Mouse (Mus musculus): ENCODE measurements at regions not wholly inside any gene's neighbourhood (a gene's known extent, or its start where the extent isn't known, plus 50 kb on each side); places are given as distances from the start of the nearest gene placed in this dataset.

DNA sequence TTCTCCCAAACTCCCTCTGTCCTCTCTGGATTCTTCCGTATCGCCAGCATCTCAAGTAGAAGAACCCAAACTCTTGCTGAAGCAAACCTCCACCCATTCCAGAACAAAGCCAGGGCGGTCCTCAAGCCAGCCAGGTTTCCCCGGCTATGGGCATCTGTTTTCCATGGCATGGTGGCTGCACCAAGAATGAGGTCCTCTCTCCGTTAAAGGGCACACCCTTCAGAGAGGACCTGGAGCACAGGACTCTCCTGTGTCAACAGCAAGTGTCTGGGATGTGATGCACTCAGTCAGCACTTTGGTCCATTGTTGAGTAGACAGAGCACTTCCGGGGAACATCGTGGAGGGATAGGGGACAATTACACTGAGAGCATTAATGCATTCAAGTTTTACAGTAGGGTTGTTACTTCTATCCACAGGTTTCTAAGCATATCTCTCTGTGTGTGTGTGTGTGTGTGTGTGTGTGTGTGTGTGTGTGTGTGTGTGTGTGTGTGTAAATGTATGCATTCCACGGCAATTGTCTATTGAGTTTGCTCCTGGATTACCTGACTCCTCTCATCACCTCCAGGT is 56.6 kb upstream of the Cpsf6 start:
- Histone ChIP-seq H3K4me1 (replicated peaks; ENCODE audit: control insufficient read depth, insufficient read depth, low read length) (no peaks in the 10 kb centered on the region), H3K27ac (ENCODE audit: low read depth, low read length) (no peak overlapping the region), H3K27me3 (replicated peaks; ENCODE audit: control insufficient read depth, insufficient read depth, low read length) (0 out of 2 replicates have a peak, but pooled peaks cover 3% of the 10 kb centered on the region), H3K4me2 (replicated peaks; ENCODE audit: low read depth) (no peak overlapping the region), H3K9ac (ENCODE audit: low read depth, low read length) (no peak overlapping the region), H3K9me3 (ENCODE audit: control insufficient read depth) (no peaks in the 10 kb centered on the region), H3K36me3 (ENCODE audit: control insufficient read depth, insufficient read depth) (no peaks in the 10 kb centered on the region), H3K4me3 (ENCODE audit: low read depth, low read length) (no peak overlapping the region)
- no peak for ATAC-seq
- 62% methylated on average over 8 of the region's 8 CpGs for WGBS
- TF ChIP-seq CTCF (IDR thresholded peaks at IDR 0.05; ENCODE audit: low read depth) = no peak

DNA sequence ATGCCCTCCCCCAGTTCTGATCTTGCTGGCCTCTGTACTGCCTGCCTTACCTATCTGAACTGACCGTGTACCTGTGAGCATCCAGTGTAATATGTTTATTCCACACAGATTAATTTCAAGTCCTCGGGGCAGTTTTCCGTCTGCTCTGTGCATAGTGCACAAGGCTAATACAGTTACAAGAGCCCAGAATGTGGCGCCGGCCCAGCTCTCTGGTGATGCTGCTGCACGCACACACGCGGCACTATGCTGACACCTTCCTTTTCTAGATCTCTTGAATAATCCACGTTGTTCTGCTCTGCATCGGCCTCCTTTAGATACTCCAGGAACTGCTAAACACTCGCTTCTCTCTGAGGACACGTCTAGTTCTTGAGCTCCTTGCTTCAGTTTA is 55.9 kb upstream of the Cpsf6 start:
- Histone ChIP-seq H3K9ac (ENCODE audit: low read depth, low read length) (no peak overlapping the region), H3K4me1 (replicated peaks; ENCODE audit: control insufficient read depth, insufficient read depth, low read length) (no peaks in the 10 kb centered on the region), H3K27me3 (replicated peaks; ENCODE audit: control insufficient read depth, insufficient read depth, low read length) (0 out of 2 replicates have a peak, but pooled peaks cover 3% of the 10 kb centered on the region), H3K27ac (ENCODE audit: low read depth, low read length) (no peak overlapping the region), H3K4me3 (ENCODE audit: low read depth, low read length) (no peak overlapping the region), H3K36me3 (ENCODE audit: control insufficient read depth, insufficient read depth) (no peaks in the 10 kb centered on the region), H3K4me2 (replicated peaks; ENCODE audit: low read depth) (peak overlapping the region; percentile 58), H3K9me3 (ENCODE audit: control insufficient read depth) (no peaks in the 10 kb centered on the region)
- TF ChIP-seq CTCF (IDR thresholded peaks at IDR 0.05; ENCODE audit: low read depth) = no peak
- 46% methylated on average over 12 of the region's 12 CpGs for WGBS
- ATAC-seq = no peak

DNA sequence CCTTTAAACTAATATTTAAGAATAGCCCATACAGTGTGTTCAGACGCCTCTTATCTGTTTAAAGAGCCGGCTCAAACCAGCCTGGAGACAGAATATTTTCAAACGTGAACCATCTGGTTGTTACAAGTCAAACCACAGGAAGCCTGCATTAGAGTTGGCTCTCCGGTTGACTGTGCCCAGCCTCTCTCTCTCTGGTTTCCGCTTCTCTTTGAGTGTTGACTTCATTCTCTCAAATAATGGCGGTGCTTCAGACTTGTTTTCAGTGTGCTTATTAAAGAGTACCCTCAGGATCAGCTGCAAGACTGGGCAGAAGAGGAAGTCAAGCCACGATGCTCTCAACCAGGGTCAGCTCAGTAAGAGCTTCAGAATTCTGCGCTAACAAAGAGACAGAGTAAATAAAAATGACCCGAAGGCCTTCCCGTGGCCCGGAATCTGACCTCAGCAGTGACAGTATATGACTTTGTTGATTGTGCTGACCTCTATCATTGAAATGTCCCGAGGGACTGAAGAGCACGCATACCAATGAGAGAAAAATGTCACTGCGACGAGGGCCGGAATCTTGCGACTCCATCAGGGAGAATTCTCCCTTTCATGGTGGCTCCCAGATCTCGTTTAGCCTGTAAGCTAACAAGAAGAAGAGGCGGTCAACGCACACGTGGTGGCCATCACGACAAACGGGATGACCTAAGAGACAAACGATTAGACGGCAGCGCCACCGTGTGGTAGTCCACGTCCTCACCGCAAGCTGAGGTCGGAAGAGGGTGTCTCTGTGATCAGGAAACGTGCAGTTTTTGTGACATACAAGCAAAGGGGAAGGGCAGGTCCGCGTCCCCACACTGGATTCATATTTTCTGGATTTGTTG is 55.3 kb upstream of the Cpsf6 start:
- 10% methylated on average over 33 of the region's 33 CpGs for WGBS
- H3K9ac ChIP-seq (ENCODE audit: low read depth, low read length) = no peak overlapping the region
- no peaks in the 10 kb centered on the region for H3K36me3 ChIP-seq (ENCODE audit: control insufficient read depth, insufficient read depth)
- peak; percentile 69; the same call in 1 of the 2 replicates for ATAC-seq
- no peaks in the 10 kb centered on the region for H3K9me3 ChIP-seq (ENCODE audit: control insufficient read depth)
- no peak overlapping the region for H3K27ac ChIP-seq (ENCODE audit: low read depth, low read length)
- TF ChIP-seq CTCF (IDR thresholded peaks at IDR 0.05; ENCODE audit: low read depth) = peak; percentile 99
- H3K4me3 ChIP-seq (ENCODE audit: low read depth, low read length) = peak overlapping the region; percentile 13; the same call in 1 of the 2 replicates
- H3K27me3 ChIP-seq (replicated peaks; ENCODE audit: control insufficient read depth, insufficient read depth, low read length) = 0 out of 2 replicates have a peak, but pooled peaks cover 3% of the 10 kb centered on the region
- H3K4me2 ChIP-seq (replicated peaks; ENCODE audit: low read depth) = peak overlapping the region; percentile 58
- no peaks in the 10 kb centered on the region for H3K4me1 ChIP-seq (replicated peaks; ENCODE audit: control insufficient read depth, insufficient read depth, low read length)

DNA sequence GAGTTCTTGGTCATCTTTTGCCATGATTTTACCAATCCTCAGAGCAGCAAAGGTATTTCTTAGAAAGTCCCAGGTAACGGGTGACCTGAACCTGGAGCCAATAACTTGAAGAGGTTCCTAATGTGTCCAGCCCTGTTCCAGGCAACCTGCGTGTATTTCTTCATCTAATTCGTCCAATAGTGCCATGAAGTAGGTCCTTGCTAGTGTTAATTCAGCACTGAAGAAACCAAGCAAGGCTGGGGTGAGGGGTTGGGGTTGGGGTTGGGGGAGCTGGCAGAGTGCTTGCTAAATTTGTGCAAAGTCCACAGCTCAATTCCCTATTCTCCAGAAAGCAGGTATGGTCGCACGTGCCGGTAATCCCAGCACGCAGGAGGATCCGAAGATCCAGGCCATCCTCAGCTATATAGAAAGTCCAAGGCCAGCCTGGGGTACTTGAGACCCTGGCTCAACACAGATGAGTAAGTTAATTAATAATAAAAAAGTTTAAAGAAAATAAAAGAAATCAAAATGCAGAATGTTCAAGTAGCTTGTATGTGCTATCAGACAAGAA is 54.6 kb upstream of the Cpsf6 start:
- Histone ChIP-seq H3K27me3 (replicated peaks; ENCODE audit: control insufficient read depth, insufficient read depth, low read length) (0 out of 2 replicates have a peak, but pooled peaks cover 3% of the 10 kb centered on the region), H3K27ac (ENCODE audit: low read depth, low read length) (no peak overlapping the region), H3K9me3 (ENCODE audit: control insufficient read depth) (no peaks in the 10 kb centered on the region), H3K36me3 (ENCODE audit: control insufficient read depth, insufficient read depth) (no peaks in the 10 kb centered on the region), H3K4me2 (replicated peaks; ENCODE audit: low read depth) (no peak overlapping the region), H3K4me1 (replicated peaks; ENCODE audit: control insufficient read depth, insufficient read depth, low read length) (no peaks in the 10 kb centered on the region), H3K9ac (ENCODE audit: low read depth, low read length) (no peak overlapping the region), H3K4me3 (ENCODE audit: low read depth, low read length) (no peak overlapping the region)
- ATAC-seq = no peak
- 94% methylated on average over 8 of the region's 8 CpGs for WGBS
- TF ChIP-seq CTCF (IDR thresholded peaks at IDR 0.05; ENCODE audit: low read depth) = no peak

DNA sequence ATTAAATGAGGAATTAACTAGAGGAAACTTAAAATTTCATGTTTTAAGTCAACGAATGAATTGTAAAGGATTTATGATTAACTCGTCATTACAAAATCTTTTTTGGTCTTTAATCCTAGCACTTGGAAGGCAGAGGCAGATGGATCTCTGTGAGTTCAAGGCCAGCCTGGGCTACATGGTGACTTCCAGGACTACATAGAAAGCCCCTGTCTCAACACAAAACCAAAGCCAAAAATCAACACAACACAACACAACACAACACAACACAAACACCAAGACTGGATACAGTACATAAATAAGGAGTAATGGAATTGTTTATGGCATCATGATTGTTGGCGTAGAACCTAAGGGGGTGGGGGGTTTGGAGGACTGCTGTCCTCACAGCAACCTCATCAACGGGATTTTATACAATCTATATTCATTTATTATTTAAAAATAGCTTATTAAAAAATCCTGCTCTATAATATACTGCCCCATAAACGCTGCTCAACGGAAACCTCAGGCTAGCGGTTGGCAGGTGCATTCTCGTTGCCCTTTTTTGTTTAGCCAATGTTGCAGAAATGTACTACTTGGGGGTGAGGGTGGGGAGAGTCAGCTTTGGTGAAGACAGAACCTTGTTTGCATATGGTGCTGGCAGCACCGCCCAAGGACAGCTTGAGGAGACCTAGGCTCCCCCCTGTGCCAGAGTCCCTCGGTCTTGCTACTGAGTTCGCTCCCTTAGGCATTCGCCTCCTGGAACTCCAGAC is 53.9 kb upstream of the Cpsf6 start:
- Histone ChIP-seq H3K9ac (ENCODE audit: low read depth, low read length) (no peak overlapping the region), H3K9me3 (ENCODE audit: control insufficient read depth) (no peaks in the 10 kb centered on the region), H3K4me3 (ENCODE audit: low read depth, low read length) (no peak overlapping the region), H3K36me3 (ENCODE audit: control insufficient read depth, insufficient read depth) (no peaks in the 10 kb centered on the region), H3K4me1 (replicated peaks; ENCODE audit: control insufficient read depth, insufficient read depth, low read length) (no peaks in the 10 kb centered on the region), H3K27ac (ENCODE audit: low read depth, low read length) (no peak overlapping the region), H3K27me3 (replicated peaks; ENCODE audit: control insufficient read depth, insufficient read depth, low read length) (0 out of 2 replicates have a peak, but pooled peaks cover 3% of the 10 kb centered on the region), H3K4me2 (replicated peaks; ENCODE audit: low read depth) (no peak overlapping the region)
- TF ChIP-seq CTCF (IDR thresholded peaks at IDR 0.05; ENCODE audit: low read depth) = no peak
- ATAC-seq = no peak
- 93% methylated on average over 12 of the region's 12 CpGs for WGBS

Measured in intestine, postnatal 0 days (tissue).